Mouse (Mus musculus) left cerebral cortex, adult 2 months (tissue): ENCODE data around the gene Slc6a15. TPM values are rescaled to one million over a fixed set of nuclear protein-coding genes. Genes with fewer than 3 reads are reported as not detected.

ENCODE experiments used
- DNase-seq, 2 experiments: peaks; one replicate each; pipeline ENCODE4 v3.0.0; 2021 to 2022; ENCODE audit warnings: low spot score in 2 of 2, mixed read lengths in 1 of 2; ENCODE audit errors: extremely low spot score in 1 of 2
- H3K27ac ChIP-seq: fragments of 200-600 bp; 2 replicates; pipeline ENCODE4 v1.8.1; 2022
- H3K4me3 ChIP-seq: fragments of 200-600 bp; 2 replicates; pipeline ENCODE4 v1.8.1; 2022
- CTCF ChIP-seq: fragments of 200-600 bp; IDR thresholded peaks from 2 replicates; pipeline ENCODE4 v1.8.1; 2022; ENCODE audit warnings: antibody characterized with exemption, mild to moderate bottlenecking, moderate library complexity
- intact Hi-C: fragments of 180-260 bp; cut with DNase I; formaldehyde crosslinking; loops from one replicate; pipeline ENCODE4 v1.15.1; 2025
- long read RNA-seq, 2 experiments: library from polyadenylated mRNA; stranded (forward); transcript quantifications; one replicate each; pipeline ENCODE4 v2.0.0; 2021; ENCODE audit warnings: borderline mapping rate in 2 of 2
- total RNA-seq, 2 experiments: library from RNA; stranded (reverse); gene quantifications; 2 replicates each; pipeline ENCODE4 v1.2.3; 2021

Slc6a15 gene
- total RNA-seq = 10 to 100 TPM; 48.2 to 48.9 TPM
- long read RNA-seq, experiment 1, transcript Slc6a15-202 (12 exons, 3,543 nt) = major isoform, 20 of 55 reads
- long read RNA-seq, experiment 1, partial matches to known transcripts = 4 of 55 reads
- long read RNA-seq, experiment 1, other reads (novel, unspliced or antisense) = 31 of 55 reads
- long read RNA-seq, experiment 2, transcript Slc6a15-202 (12 exons, 3,543 nt) = major isoform, 11 of 40 reads
- long read RNA-seq, experiment 2, partial matches to known transcripts = 4 of 40 reads
- long read RNA-seq, experiment 2, other reads (novel, unspliced or antisense) = 25 of 40 reads

- peak within 1 kb of the TSS; percentile 77 for H3K4me3 ChIP-seq
- intact Hi-C loops = no loop called here
- TF ChIP-seq CTCF = no peak
- peak; percentile 50 to 64 for DNase-seq
- peak within 1 kb of the TSS; percentile 89 for H3K27ac ChIP-seq
Observed at GRCm38 (mm10) chr10:103367371-103368295, at the start of gene Slc6a15. Slc6a15 (plus strand) TSS chr10:103367783.

GRCm38 (mm10) chr10:103321941-103322340, 45.6 kb upstream of the Slc6a15 start:
- Histone ChIP-seq H3K4me3 (no peak overlapping the region), H3K27ac (no peak overlapping the region)
- intact Hi-C loops = no loop called here
- TF ChIP-seq CTCF = no peak
- no peak for DNase-seq

GRCm38 (mm10) chr10:103323386-103323785, 44.2 kb upstream of the Slc6a15 start:
- no peak overlapping the region for H3K4me3 ChIP-seq
- no peak overlapping the region for H3K27ac ChIP-seq
- no peak for DNase-seq
- intact Hi-C loops = no loop called here
- no peak for TF ChIP-seq CTCF

DNA sequence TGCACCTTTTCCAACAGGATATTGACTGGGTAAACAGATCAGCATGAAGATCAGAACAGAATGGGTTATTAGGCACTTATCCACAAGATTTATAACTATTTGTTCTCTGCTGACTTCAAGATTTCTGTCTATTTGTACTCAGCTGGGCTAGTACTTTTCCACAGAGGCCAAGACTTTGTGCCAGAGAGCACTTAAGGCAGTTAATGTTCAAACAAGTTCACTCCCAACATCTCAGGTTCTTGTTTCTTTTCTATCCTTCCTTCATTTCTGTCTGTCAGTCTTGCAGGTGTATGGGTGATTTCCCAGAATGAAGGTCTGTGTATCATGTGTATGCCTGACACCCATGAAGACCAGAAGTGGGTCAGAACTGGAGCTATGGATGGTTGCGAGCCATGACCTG, 33.3 kb upstream of the Slc6a15 start:
- no peak for DNase-seq
- TF ChIP-seq CTCF = no peak
- intact Hi-C loops = no loop called here
- Histone ChIP-seq H3K27ac (no peak overlapping the region), H3K4me3 (no peak overlapping the region)

DNA sequence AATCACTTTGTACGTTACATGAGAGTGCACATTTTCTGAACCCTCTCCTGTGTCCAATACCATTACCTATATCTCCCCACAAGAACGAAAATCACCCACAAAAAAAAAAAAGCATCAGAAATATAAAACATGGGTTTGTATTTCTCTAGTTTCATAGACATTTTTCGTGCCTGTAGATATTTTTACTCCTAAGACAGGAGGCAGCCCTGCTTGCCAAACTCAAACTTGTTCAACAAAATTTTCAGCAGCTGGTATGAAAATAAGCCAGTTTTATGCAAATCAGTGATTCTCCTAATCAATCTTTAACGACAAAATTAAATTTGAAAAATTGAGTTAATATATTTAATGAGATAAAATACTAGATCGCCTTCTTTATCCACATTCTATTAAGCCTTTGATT, 27.7 kb upstream of the Slc6a15 start:
- intact Hi-C loops = no loop called here
- TF ChIP-seq CTCF = no peak
- DNase-seq = no peak
- Histone ChIP-seq H3K27ac (no peak overlapping the region), H3K4me3 (no peak overlapping the region)

- Histone ChIP-seq H3K4me3 (no peak overlapping the region), H3K27ac (no peak overlapping the region)
- no peak for DNase-seq
- intact Hi-C loops = no loop called here
- no peak for TF ChIP-seq CTCF
Observed at GRCm38 (mm10) chr10:103346797-103347196, 20.8 kb upstream of the Slc6a15 start.

DNA sequence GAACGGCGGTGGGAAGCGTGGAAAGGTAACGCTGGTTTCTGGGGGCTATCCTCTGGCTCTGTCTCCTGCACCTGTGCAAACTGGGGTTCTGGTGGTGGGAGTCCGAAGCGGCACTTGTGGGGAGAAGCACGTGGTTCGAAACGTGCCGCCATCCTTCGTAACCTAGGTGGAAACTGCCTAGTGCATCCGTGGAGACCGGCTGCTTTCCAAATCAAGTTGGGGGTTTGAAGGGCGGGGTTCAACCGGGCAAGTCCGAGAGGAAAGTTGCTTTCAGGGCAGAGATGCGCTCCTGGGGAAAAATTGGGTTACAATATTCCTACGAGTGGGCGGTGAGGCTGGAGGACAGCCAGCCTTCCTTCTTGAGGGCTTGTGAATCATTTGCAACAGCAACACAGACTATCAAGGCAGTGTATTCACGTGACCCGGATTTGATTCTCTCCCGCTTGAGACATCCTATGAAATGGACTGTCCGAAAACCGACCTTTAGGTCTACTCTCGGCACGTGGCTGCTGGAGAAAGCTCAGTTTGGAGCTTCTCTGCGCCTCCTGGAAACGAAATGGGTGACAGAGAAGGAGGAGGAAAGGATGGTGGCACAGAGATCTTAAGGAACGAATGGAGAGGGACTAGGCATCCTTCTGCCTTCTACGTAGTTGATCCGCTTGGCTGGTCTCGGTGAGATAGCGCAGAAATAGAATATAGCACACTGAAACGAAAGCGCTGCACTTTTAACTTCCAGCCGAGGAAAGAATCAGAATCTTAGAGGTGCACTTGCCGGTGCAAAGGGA, 905 bp downstream of the Slc6a15 start:
- DNase-seq = peak; percentile 53 to 65
- peak overlapping the region; percentile 89 for H3K27ac ChIP-seq
- peak overlapping the region; percentile 77 for H3K4me3 ChIP-seq
- no peak for TF ChIP-seq CTCF
- intact Hi-C loops = no loop called here

DNA sequence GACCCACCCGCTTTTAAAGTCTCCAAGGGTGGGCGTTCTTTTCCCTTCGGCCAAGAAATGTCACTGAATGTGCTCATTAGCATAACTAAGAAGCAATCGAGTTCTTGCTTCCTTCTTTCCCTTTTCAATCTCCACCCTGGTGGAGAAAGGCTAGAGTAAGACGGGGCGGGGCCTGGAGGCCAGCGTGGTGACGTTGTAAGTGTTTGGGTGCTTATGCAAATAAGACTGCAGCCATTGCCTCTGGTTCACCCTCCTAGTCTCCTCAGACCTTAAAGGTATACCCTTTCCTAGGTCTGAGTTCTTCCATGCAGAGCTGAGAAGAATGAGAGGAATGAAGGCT, 1.5 kb downstream of the Slc6a15 start:
- intact Hi-C loops = no loop called here
- DNase-seq = peak; percentile 61 to 64
- peak; percentile 16 for TF ChIP-seq CTCF

GRCm38 (mm10) chr10:103402171-103402570, 34.6 kb downstream of the Slc6a15 start:
- peak; percentile 76 for TF ChIP-seq CTCF
- DNase-seq = peak in 1 of 2 experiments; percentile 19
- Histone ChIP-seq H3K4me3 (no peak overlapping the region), H3K27ac (no peak overlapping the region)
- intact Hi-C loops = loop anchor here (1.0 kb wide), 1 partner anchor 148 kb away; no protein-coding TSS in a partner anchor

More for the DNA sequence above, 1.5 kb downstream of the Slc6a15 start:
- H3K4me3 ChIP-seq = peak overlapping the region; percentile 77
- peak overlapping the region; percentile 89 for H3K27ac ChIP-seq

DNA sequence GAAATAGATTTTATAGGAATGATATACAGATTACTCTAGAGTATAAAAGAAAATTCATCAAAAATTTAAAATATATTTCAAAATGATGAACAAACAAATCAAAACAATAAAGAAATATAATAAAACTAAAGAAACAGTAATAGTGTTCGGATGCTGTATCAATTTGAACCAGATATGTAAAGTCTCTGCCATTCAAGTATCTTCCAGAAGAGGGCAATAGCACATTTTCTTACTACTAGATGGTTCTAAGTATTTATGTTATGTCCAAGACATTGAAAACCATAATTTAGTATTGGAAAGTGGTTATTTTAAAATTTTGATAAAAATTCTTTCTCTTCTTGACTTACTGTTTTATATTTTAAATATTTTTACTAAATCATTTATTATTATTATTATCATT, 60.1 kb downstream of the Slc6a15 start:
- intact Hi-C loops = no loop called here
- Histone ChIP-seq H3K4me3 (no peak overlapping the region), H3K27ac (no peak overlapping the region)
- TF ChIP-seq CTCF = peak; percentile 54
- no peak for DNase-seq

GRCm38 (mm10) chr10:103442588-103442987, 75.0 kb downstream of the Slc6a15 start:
- Histone ChIP-seq H3K4me3 (no peak overlapping the region), H3K27ac (no peak overlapping the region)
- no peak for DNase-seq
- no peak for TF ChIP-seq CTCF
- intact Hi-C loops = loop anchor here (10.0 kb wide), 1 partner anchor 342 kb away; no protein-coding TSS in a partner anchor
